Mouse (Mus musculus) CH12.LX (cell line): ENCODE data around the gene Hecw2.

Source experiments
- CHD1 ChIP-seq: IDR thresholded peaks from 2 replicates; pipeline ENCODE4 v1.6.1; 2012; ENCODE audit warnings: low read depth, low read length, improper control_type of control experiment, inconsistent platforms
- CTCF ChIP-seq, 2 experiments: IDR thresholded peaks in 1 of 2; conservative IDR thresholded peaks in 1 of 2; 2 replicates each; pipeline ENCODE4 v1.5.1; 2011 to 2012; ENCODE audit warnings: low read depth in 2 of 2, low read length in 2 of 2, improper control_type of control experiment in 1 of 2, inconsistent platforms in 1 of 2, mild to moderate bottlenecking in 1 of 2, moderate library complexity in 1 of 2
- EP300 ChIP-seq: IDR thresholded peaks from 2 replicates; pipeline ENCODE4 v1.6.1; 2011; ENCODE audit warnings: low read length, improper control_type of control experiment
- GABPA ChIP-seq: IDR thresholded peaks from 2 replicates; pipeline ENCODE4 v1.6.1; 2012; ENCODE audit warnings: low read depth, low read length, improper control_type of control experiment, inconsistent platforms; ENCODE audit not compliant: insufficient replicate concordance
- MAFK ChIP-seq: IDR thresholded peaks from 2 replicates; pipeline ENCODE4 v1.6.1; 2011; ENCODE audit warnings: low read length, improper control_type of control experiment; ENCODE audit not compliant: insufficient replicate concordance
- MAX ChIP-seq: IDR thresholded peaks from 2 replicates; pipeline ENCODE4 v1.6.1; 2011; ENCODE audit warnings: low read length, improper control_type of control experiment
- MAZ ChIP-seq: IDR thresholded peaks from 2 replicates; pipeline ENCODE4 v1.6.1; 2012; ENCODE audit warnings: low read depth, mild to moderate bottlenecking, inconsistent platforms, low read length, improper control_type of control experiment, moderate library complexity
- NELFE ChIP-seq: IDR thresholded peaks from 2 replicates; pipeline ENCODE4 v1.6.1; 2011; ENCODE audit warnings: low read depth, low read length, improper control_type of control experiment
- POLR2A ChIP-seq: IDR thresholded peaks from 2 replicates; pipeline ENCODE4 v1.6.1; 2011; ENCODE audit warnings: low read depth, mild to moderate bottlenecking, improper control_type of control experiment, low read length
- RAD21 ChIP-seq: IDR thresholded peaks from 2 replicates; pipeline ENCODE4 v1.6.1; 2011; ENCODE audit warnings: low read depth, mild to moderate bottlenecking, low read length, improper control_type of control experiment, moderate library complexity
- RCOR1 ChIP-seq: conservative IDR thresholded peaks from 2 replicates; pipeline ENCODE4 v1.6.1; 2012; ENCODE audit warnings: low read depth, mild to moderate bottlenecking, inconsistent platforms, low read length, improper control_type of control experiment
- ZKSCAN1 ChIP-seq: IDR thresholded peaks from 2 replicates; pipeline ENCODE4 v1.6.1; 2012; ENCODE audit warnings: low read depth, inconsistent platforms, low read length, improper control_type of control experiment, borderline replicate concordance

DNA sequence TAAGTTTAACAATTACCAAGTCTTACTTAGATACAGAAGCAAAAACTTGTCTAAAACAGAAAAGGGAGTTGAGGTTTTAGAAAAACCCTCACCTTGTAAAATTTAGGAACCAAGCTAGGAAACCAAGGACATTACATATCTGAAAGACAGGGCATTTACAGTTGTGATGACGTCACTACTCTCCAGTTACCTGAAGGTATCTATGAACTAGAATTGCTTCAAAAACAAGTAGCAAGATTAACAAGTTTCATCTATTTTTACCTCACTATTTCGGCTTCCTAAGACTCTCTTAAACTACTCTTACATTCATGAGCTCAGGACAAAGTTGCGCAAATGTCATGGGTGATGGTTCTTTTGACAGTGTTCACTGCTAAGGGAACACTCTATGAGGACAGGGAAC, 422.0 kb downstream of the Hecw2 start:
- TF ChIP-seq CTCF (conservative IDR thresholded peaks at IDR 0.05 in 1 of 2, IDR thresholded peaks at IDR 0.05 in 1 of 2; ENCODE audit: low read depth in 2 of 2, low read length in 2 of 2) (no peak), POLR2A (no peak), RAD21 (no peak), ZKSCAN1 (no peak), EP300 (no peak), GABPA (no peak), MAZ (no peak), MAX (no peak), CHD1 (no peak), RCOR1 (no peak), NELFE (no peak), MAFK (no peak)
